ENCODE assay signal across 3 mouse cellular contexts in the genomic region with DNA sequence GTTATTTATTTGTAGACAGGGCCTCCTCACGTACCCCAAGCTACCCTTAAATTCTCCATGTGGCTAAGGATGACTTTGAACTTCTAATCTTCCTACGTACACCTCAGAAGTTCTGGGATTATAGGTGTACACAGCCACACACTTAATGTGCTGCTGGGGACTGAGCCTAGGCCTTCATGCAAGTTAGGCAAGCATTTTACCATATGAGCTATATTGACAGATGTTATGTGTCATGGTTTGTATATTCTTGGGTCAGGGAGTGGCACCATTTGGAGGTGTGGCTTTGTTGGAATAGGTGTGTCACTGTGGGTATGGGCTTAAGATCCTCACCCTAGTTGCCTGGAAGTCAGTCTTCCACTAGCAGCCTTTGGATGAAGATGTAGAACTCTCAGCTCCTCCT.
DNase-seq lines count a peak whose midpoint lies in the region; ATAC-seq and TF ChIP-seq lines count a peak whose summit lies in the region.
"Not testable (repeated sequence)": the region's sequence is repeated elsewhere in the genome, so short reads cannot be mapped to it uniquely, and the experiment has no call there.

No protein-coding gene starts in this region.

- DNase-seq in limb, embryonic 11.5 days (ENCODE audit: low spot score); stomach, postnatal 0 days (ENCODE audit: low spot score): not testable (repeated sequence)

- not testable (repeated sequence) for H3K9ac ChIP-seq in intestine, embryonic 15.5 days; limb, embryonic 11.5 days (ENCODE audit: low read length); stomach, postnatal 0 days (ENCODE audit: low read length)

- not testable (repeated sequence) for H3K27me3 ChIP-seq in intestine, embryonic 15.5 days (replicated peaks); limb, embryonic 11.5 days (ENCODE audit: control insufficient read depth, insufficient read depth, low read length); stomach, postnatal 0 days (ENCODE audit: control insufficient read depth, insufficient read depth, low read length)

- TF ChIP-seq CTCF in stomach, postnatal 0 days (IDR thresholded peaks at IDR 0.05; ENCODE audit: low read depth) = not testable (repeated sequence)

- ATAC-seq in intestine, embryonic 15.5 days = peak; percentile 23; the same call in 1 of the 2 replicates
- ATAC-seq in limb, embryonic 11.5 days (ENCODE audit: insufficient number of reproducible peaks, low FRiP score, low TSS enrichment, low read depth) = 0 out of 2 replicates have a peak, but pooled peaks have one; percentile 31
- ATAC-seq in stomach, postnatal 0 days (ENCODE audit: low FRiP score, low TSS enrichment) = peak; percentile 92

- H3K4me2 ChIP-seq in intestine, embryonic 15.5 days (replicated peaks); limb, embryonic 11.5 days (ENCODE audit: low read depth, severe bottlenecking); stomach, postnatal 0 days (replicated peaks; ENCODE audit: low read depth): not testable (repeated sequence)

- not testable (repeated sequence) for H3K27ac ChIP-seq in intestine, embryonic 15.5 days; limb, embryonic 11.5 days (replicated peaks; ENCODE audit: low read depth, low read length); stomach, postnatal 0 days (replicated peaks)

- H3K9me3 ChIP-seq in intestine, embryonic 15.5 days; limb, embryonic 11.5 days (ENCODE audit: control insufficient read depth, low read length); stomach, postnatal 0 days (ENCODE audit: control insufficient read depth, low read length): not testable (repeated sequence)

- 68% methylated on average over 2 of the region's 2 CpGs for WGBS in intestine, embryonic 15.5 days
- WGBS in limb, embryonic 11.5 days = 54% methylated on average over 2 of the region's 2 CpGs
- 54% methylated on average over 2 of the region's 2 CpGs for WGBS in stomach, postnatal 0 days

- H3K36me3 ChIP-seq in intestine, embryonic 15.5 days; limb, embryonic 11.5 days (ENCODE audit: control insufficient read depth, insufficient read depth, low read length); stomach, postnatal 0 days (ENCODE audit: control insufficient read depth, insufficient read depth, low read length): not testable (repeated sequence)

- not testable (repeated sequence) for TF ChIP-seq EP300 in stomach, postnatal 0 days (optimal IDR thresholded peaks at IDR 0.05)

- not testable (repeated sequence) for H3K4me3 ChIP-seq in intestine, embryonic 15.5 days (replicated peaks); limb, embryonic 11.5 days (ENCODE audit: low read depth, low read length); stomach, postnatal 0 days (ENCODE audit: low read depth, low read length)

- not testable (repeated sequence) for H3K4me1 ChIP-seq in intestine, embryonic 15.5 days (replicated peaks); limb, embryonic 11.5 days (ENCODE audit: control insufficient read depth, insufficient read depth, low read length); stomach, postnatal 0 days (replicated peaks; ENCODE audit: control insufficient read depth, insufficient read depth)

Comparison
In these comparisons a context has a peak if more than half of its experiments do, and no peak if none do; other contexts are left out.
1. ATAC-seq: peak in every context shown above with its lines; median percentile 92 in stomach, postnatal 0 days; 31 in limb, embryonic 11.5 days; 23 in intestine, embryonic 15.5 days.